Mouse (Mus musculus): ENCODE data around the gene Ms4a4b. TPM values are rescaled to one million over a fixed set of nuclear protein-coding genes. Genes with fewer than 3 reads are reported as not detected.
"Not testable (repeated sequence)": the region's sequence is repeated elsewhere in the genome, so short reads cannot be mapped to it uniquely, and the experiment has no call there.

The Ms4a4b gene
- total and polyA plus RNA-seq, 3 experiments: 0.26 to 1.6 (median 0.95) TPM

DNA sequence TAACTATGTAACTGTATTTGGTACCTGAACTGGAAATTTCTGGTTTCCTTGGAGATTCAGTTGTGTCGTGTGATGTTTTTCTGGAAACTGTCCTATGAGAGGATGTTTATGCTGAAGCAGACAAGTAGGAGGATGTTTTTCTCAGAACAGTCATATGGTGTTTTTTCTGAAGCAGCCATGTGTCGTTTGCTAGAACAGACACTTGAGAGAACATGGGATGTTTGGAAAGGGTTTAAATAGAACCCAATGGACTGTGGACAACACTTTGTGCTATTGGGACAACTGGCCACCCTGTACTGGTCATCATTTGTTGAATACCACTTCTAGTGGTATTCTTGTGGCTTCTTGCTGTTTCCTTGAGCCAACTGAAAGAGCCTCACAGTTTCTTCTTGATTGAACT is 42.4 kb downstream of the Ms4a4b start, which contains the start of gene Gm8369:
Gm8369 (plus strand) TSS at position 193 of the 400 bp plus-strand sequence.
- no peak for DNase-seq

DNA sequence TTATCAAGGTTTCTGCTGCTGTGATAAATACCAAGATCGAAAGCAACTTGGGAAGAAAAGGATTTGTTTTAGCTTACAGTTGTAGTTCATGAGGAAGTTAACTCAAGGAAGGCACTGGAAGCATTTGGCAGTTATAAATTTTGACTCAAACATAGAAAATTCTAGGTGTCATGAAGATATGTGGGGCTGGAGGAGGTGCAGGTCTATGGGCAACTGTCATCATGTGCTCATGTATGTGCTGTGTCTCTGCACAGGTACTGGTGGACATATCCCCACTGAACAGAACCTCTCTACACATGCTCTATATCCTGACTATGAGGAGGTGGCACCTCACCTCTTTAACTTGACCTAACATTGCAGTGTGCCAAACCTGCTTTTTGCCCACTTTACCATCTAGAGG is 43.2 kb downstream of the Ms4a4b start:
- DNase-seq: no peak

DNA sequence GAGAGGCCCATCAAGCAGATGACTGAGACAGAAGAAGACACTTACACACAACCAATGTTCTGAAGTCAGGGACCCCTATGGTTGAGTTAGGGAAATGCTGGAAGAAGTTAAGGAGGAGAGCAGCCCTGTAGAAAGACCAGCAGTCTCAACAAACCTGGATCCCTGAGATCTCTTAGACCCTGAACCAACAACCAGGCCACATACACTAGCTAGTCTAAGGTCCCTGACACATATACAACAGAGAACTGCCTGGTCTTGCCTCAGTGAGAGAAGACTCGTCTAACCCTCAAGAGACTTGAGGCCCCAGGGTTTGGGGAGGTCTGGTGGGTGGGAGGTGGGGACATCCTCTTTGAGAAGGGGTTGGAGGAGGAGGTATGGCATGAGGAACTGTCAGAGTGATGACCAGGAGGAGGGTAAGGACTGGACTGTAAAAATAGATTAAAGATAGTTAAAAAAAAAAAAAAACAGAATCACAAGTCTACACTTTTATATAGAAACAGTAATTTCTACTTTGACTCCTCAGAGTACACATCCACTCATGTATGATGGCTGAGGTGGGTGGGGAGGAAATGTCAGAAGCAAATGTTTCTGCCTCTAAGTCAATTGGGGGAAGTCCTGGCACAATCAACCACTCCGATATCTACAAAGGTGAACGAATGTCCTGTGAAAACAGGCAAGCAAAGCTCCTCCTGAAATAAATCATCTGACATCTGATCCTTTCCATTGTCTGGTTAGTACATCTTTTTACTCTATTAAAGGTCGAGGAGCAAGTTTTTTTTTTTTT is 48.2 kb downstream of the Ms4a4b start:
- no peak for DNase-seq

DNA sequence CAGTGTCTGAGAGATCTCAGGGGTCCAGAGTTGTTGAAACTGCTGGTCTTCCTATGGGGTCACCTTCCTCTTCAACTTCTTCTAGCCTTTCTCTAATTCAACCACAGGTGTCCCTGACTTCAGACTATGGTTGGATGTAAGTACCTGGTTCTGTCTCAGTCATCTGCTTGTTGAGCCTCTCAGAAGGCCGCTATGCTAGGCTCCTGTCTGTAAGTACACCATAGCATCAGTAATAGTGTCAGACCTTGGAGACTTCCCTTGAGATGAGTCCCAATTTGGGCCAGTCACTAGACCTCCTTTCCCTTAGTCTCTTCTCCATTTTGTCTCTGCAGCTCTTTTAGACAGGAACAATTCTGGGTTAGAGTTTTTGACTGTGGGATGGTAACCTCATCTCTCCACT is 49.3 kb downstream of the Ms4a4b start:
- no peak for DNase-seq

DNA sequence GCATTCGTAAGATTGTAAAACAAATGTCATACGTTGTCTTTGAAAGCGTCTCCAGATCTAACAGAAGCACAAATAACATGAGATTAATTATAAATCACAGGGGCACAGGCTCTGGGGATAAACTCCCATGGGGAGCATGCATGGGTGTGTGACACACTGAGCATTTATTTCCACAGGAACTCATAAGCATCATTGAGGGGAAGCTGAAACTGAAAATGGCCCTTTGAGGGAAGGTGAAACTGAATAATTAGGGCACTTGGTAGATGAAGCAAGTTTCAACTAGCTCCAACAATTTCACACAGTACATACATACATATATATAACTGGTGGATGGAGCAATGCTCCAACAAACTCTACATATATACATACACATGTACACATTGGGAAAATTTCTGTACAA is 51.2 kb downstream of the Ms4a4b start:
- DNase-seq: no peak

DNA sequence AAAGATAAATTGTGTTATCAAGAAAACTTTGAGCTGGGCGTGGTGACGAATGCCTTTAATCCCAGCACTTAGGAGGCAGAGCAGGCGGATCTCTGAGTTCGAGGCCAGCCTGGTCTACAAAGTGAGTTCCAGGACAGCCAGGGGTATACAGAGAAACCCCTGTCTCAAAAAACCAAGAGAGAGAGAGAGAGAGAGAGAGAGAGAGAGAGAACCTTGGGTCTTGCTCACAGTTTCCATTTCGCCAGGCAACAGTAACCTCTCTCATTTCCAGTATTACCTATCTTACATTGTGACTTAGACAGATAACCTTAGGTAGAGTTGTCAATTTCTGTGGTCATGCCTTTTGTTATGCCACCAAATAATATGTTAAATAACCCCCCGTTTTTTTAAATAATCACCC is 53.0 kb downstream of the Ms4a4b start:
- no peak for DNase-seq

DNA sequence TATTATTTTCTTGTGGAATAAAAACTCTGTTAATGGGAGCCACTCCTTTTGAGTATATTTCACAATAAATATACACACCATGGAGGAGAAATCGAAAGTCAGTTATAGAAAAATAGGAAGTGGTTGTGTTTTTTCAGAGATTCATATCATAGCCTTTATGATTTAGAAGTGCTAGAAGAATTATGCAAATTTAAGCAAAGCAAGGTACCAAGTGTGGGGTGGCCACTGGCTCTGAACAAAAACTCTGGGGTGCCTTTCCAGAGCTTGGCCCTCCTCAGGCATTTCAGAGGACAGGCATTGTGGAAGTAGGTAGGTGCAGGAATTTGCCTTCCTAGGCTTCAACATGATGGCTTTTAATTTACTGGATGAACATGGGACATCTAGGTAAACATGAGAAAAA is 53.9 kb downstream of the Ms4a4b start:
- not testable (repeated sequence) for DNase-seq

DNA sequence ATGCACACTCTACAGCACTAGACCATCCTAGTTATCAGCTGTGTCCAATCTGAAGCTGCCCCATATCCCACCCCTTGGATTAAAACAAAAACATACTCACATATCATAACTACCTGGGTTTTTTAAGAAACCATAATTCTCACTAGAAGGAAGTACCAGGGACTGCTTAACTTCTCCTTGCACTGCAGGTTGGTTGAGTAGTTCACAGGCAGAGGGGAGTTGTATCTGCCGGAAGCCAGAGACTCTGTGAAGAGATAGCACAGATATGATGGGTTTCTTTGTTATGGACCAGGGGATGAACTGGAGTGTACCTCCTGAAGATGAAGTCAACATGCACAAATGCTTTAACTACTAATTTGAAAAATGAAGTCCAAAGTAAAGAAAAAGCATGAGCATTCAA is 57.4 kb downstream of the Ms4a4b start:
- DNase-seq: no peak

DNA sequence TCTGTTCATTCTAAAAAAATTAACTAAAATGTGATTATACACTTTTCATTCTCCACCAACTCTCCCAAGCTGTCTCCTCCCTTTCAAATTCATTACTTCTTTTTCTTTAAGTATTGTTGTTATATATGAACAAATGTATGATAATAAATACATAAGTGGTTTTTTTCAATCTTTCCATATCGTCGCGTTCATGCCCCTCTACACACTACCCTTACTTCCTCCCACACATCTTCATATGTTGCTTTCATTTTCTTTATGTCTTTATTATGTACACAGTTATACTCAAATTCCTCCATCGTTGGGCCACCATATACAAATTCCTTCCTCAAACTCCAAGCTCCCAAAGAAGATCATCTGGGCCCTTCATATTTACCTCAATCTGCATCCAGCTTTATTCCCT is 58.0 kb downstream of the Ms4a4b start:
- no peak for DNase-seq

DNA sequence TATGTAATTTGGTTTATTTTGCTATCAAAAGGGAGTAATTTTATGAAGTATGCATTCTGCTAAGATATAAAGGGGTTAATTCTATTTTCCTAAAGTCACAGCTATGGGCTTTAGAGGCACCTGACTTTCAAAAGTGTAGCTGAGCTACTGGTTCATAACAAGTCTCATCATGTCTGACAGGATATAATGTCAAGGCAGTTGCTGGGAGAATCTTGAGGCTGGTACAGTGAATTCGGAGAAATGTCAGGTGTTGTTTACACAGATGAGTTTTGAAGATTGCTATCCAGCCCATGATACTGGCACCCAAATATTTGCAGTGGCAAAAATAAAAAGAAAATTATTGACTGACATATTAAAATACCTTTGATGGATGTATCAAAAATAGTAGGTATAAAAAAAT is 61.5 kb downstream of the Ms4a4b start:
- no peak for DNase-seq

DNA sequence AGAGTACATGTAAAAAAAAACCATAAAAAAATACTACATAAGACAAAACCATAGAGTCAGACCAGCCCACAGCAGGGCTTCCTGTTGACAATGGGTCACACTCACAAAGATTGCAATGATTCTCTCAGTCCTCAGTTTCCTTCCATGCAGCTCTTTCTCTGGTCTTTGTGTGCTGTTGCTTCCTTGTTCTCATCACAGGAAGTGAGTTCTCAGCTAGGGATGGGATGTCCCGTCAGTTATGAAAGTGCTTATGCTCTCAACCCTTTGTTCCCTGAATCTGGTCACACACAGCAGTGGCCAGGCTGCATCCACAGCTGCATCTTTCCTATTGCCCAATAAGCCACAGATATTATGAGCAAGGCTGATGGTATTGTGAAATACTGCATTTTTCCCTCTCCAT is 70.1 kb downstream of the Ms4a4b start:
- no peak for DNase-seq

DNA sequence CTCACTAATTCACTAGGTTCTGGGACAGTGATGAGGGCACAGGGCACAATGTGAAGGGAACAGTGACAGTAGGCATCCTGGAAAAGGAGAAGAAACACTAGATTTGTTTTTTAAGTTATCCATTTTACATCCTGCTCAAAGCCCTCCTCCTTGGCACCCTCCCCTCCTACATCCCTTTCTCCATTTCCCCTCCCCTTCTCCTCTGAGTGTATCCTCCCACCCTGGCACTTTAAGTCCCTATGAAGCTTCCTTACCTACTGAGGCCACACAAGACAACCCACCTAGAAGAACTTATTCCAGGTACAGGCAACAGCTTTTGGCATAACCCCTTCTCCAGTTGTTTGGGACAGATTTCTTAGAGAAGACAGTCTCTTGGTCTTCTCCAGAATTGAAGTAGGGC is 72.9 kb downstream of the Ms4a4b start, which contains the start of gene Ms4a6b:
Ms4a6b (plus strand) TSS at position 267 of the 400 bp plus-strand sequence.
- no peak for DNase-seq

Other genes with a start within 250 kb of the Ms4a4b start
- gene Ms4a13, start 246.8 kb upstream of the Ms4a4b start, total RNA-seq (2021): not detected
- not detected in 2 replicates for gene Ms4a13, start 246.8 kb upstream of the Ms4a4b start, polyA plus RNA-seq (2012; rRNA removed)
- not detected for gene Ms4a12, start 211.1 kb upstream of the Ms4a4b start, total RNA-seq (2021)
- gene Ms4a12, start 211.1 kb upstream of the Ms4a4b start, polyA plus RNA-seq (2012; rRNA removed): not detected in 2 replicates
- gene Ms4a1, start 177.3 kb upstream of the Ms4a4b start, total RNA-seq (2021): under 1 TPM; 0.14 to 0.17 TPM
- gene Ms4a1, start 177.3 kb upstream of the Ms4a4b start, polyA plus RNA-seq (2012; rRNA removed): 0.03 TPM in 1 of 2 replicates, not detected in the other
- not detected for gene Ms4a5, start 159.7 kb upstream of the Ms4a4b start, total RNA-seq (2021)
- not detected in 2 replicates for gene Ms4a5, start 159.7 kb upstream of the Ms4a4b start, polyA plus RNA-seq (2012; rRNA removed)
- gene Ms4a14, start 129.1 kb upstream of the Ms4a4b start, total RNA-seq (2021): under 1 TPM in 1 of 2 experiments, not detected in 1; 0.07 TPM
- gene Ms4a14, start 129.1 kb upstream of the Ms4a4b start, polyA plus RNA-seq (2012; rRNA removed): 0.09 and 0.12 TPM in 2 replicates
- 1 to 10 TPM; 1.9 TPM for gene Ms4a7, start 107.4 kb upstream of the Ms4a4b start, total RNA-seq (2021)
- gene Ms4a7, start 107.4 kb upstream of the Ms4a4b start, polyA plus RNA-seq (2012; rRNA removed): 0.85 and 1.2 TPM in 2 replicates
- 1 to 10 TPM; 4.8 to 5.2 TPM for gene Ms4a4a, start 68.0 kb upstream of the Ms4a4b start, total RNA-seq (2021)
- 0.58 and 0.75 TPM in 2 replicates for gene Ms4a4a, start 68.0 kb upstream of the Ms4a4b start, polyA plus RNA-seq (2012; rRNA removed)
- gene Ms4a4c, start 38.8 kb upstream of the Ms4a4b start, total RNA-seq (2021): 1 to 10 TPM; 1.8 to 2.1 TPM
- 0.06 and 0.91 TPM in 2 replicates for gene Ms4a4c, start 38.8 kb upstream of the Ms4a4b start, polyA plus RNA-seq (2012; rRNA removed)
- 10 to 100 TPM; 12.0 to 12.5 TPM for gene Ms4a6c, start 25.8 kb downstream of the Ms4a4b start, total RNA-seq (2021)
- gene Ms4a6c, start 25.8 kb downstream of the Ms4a4b start, polyA plus RNA-seq (2012; rRNA removed): 1.6 and 1.8 TPM in 2 replicates
- gene Gm8369, start 42.4 kb downstream of the Ms4a4b start, total RNA-seq (2021): not detected
- gene Gm8369, start 42.4 kb downstream of the Ms4a4b start, polyA plus RNA-seq (2012; rRNA removed): not detected in 2 replicates
- gene Ms4a6b, start 73.0 kb downstream of the Ms4a4b start, total RNA-seq (2021): 1 to 10 TPM; 7.8 to 9.9 TPM
- 1.8 and 2.4 TPM in 2 replicates for gene Ms4a6b, start 73.0 kb downstream of the Ms4a4b start, polyA plus RNA-seq (2012; rRNA removed)
- 1 to 10 TPM; 1.8 to 4.0 TPM for gene Ms4a4d, start 93.2 kb downstream of the Ms4a4b start, total RNA-seq (2021)
- 6.9 and 7.6 TPM in 2 replicates for gene Ms4a4d, start 93.2 kb downstream of the Ms4a4b start, polyA plus RNA-seq (2012; rRNA removed)
- gene Ms4a6d, start 161.3 kb downstream of the Ms4a4b start, total RNA-seq (2021): 1 to 10 TPM; 6.2 to 6.4 TPM
- 3.8 and 5.4 TPM in 2 replicates for gene Ms4a6d, start 161.3 kb downstream of the Ms4a4b start, polyA plus RNA-seq (2012; rRNA removed)
- under 1 TPM in 1 of 2 experiments, not detected in 1; 0.17 TPM for gene Ms4a2, start 180.2 kb downstream of the Ms4a4b start, total RNA-seq (2021)
- not detected in 2 replicates for gene Ms4a2, start 180.2 kb downstream of the Ms4a4b start, polyA plus RNA-seq (2012; rRNA removed)
- not detected for gene Ms4a3, start 197.3 kb downstream of the Ms4a4b start, total RNA-seq (2021)
- not detected in 2 replicates for gene Ms4a3, start 197.3 kb downstream of the Ms4a4b start, polyA plus RNA-seq (2012; rRNA removed)
- under 1 TPM in 1 of 2 experiments, not detected in 1; 0.75 TPM for gene Oosp2, start 217.0 kb downstream of the Ms4a4b start, total RNA-seq (2021)
- not detected in 2 replicates for gene Oosp2, start 217.0 kb downstream of the Ms4a4b start, polyA plus RNA-seq (2012; rRNA removed)
- gene Oosp1, start 247.6 kb downstream of the Ms4a4b start, total RNA-seq (2021): under 1 TPM in 1 of 2 experiments, not detected in 1; 0.66 TPM
- not detected in 2 replicates for gene Oosp1, start 247.6 kb downstream of the Ms4a4b start, polyA plus RNA-seq (2012; rRNA removed)